Mouse (Mus musculus) kidney, postnatal 0 days (tissue): ENCODE measurements at regions not wholly inside any gene's neighbourhood (a gene's known extent, or its start where the extent isn't known, plus 50 kb on each side); places are given as distances from the start of the nearest gene placed in this dataset.

ENCODE experiments used
- ATAC-seq: fragments of 200-750 bp; cut with Nextera tagmentation; replicated peaks from 2 replicates; pipeline ENCODE4 v1.8.0; 2017; ENCODE audit warnings: low read depth, moderate number of reproducible peaks, moderate TSS enrichment, moderate library complexity; ENCODE audit not compliant: low FRiP score
- DNase-seq: peaks from one replicate; pipeline ENCODE4 v3.0.0-alpha.2; 2016; ENCODE audit warnings: low spot score
- H3K27ac ChIP-seq: fragments of 300-500 bp; sonication (generic); 2 replicates; pipeline ENCODE4 v1.5.1; 2014; ENCODE audit warnings: mild to moderate bottlenecking
- H3K27me3 ChIP-seq: fragments of 300-500 bp; sonication (generic); 2 replicates; pipeline ENCODE4 v1.6.1; 2014; ENCODE audit warnings: low read length, mixed read lengths; ENCODE audit not compliant: insufficient read depth
- H3K36me3 ChIP-seq: fragments of 300-500 bp; sonication (generic); 2 replicates; pipeline ENCODE4 v1.6.1; 2014; ENCODE audit warnings: low read length, mixed read lengths; ENCODE audit not compliant: insufficient read depth
- H3K4me1 ChIP-seq: fragments of 300-500 bp; sonication (generic); replicated peaks from 2 replicates; pipeline ENCODE4 v1.6.1; 2014; ENCODE audit warnings: antibody characterized with exemption, low read length, mixed read lengths; ENCODE audit not compliant: insufficient read depth
- H3K4me2 ChIP-seq: fragments of 300-500 bp; sonication (generic); 2 replicates; pipeline ENCODE4 v1.6.1; 2014; ENCODE audit warnings: mild to moderate bottlenecking, low read length, moderate library complexity, mixed read lengths
- H3K4me3 ChIP-seq: fragments of 300-500 bp; sonication (generic); replicated peaks from 2 replicates; pipeline ENCODE4 v1.5.1; 2014; ENCODE audit warnings: low read depth, low read length
- H3K9ac ChIP-seq: fragments of 300-500 bp; sonication (generic); 2 replicates; pipeline ENCODE4 v1.6.1; 2014; ENCODE audit warnings: low read depth, low read length
- H3K9me3 ChIP-seq: fragments of 300-500 bp; sonication (generic); replicated peaks from 2 replicates; pipeline ENCODE4 v1.6.1; 2016; ENCODE audit warnings: low read length, inconsistent platforms, mixed read lengths
- CTCF ChIP-seq: IDR thresholded peaks from 2 replicates; pipeline ENCODE4 v1.5.1; 2016; ENCODE audit warnings: antibody characterized with exemption, low read depth, mild to moderate bottlenecking, moderate library complexity
- WGBS: fragments of 180-500 bp; shearing (Covaris S2); extraction: QIAGEN DNeasy Blood & Tissue Kit; methylation state at CpG from one replicate; pipeline ENCODE4 v1.1.7; 2014; 5-methylcytosine and 5-hydroxymethylcytosine counted together

DNA sequence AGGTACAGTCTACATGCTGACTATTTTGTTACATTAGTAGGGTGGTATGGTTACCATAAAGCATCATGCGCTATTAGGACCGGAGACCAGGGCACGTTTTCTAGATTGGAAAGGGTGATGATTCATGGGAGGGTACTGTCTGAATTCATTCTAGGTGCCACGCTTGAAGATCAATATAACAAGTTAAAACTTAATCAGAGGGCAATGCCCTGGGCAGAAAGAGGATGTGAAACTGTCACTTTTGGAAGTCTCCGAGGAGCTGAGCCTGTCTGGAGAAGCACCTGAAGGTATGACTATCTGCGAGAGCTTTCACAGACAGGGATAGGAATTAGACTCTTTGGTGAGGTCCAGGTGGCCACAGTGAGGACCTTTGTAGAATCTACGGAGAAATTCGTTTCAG is 200.2 kb downstream of the Foxo1 start:
- ATAC-seq (no peak), DNase-seq (no peak)
- Histone ChIP-seq H3K4me1 (no peaks in the 10 kb centered on the region), H3K36me3 (no peaks in the 10 kb centered on the region), H3K27ac (no peak overlapping the region), H3K4me2 (no peak overlapping the region), H3K9me3 (no peaks in the 10 kb centered on the region), H3K27me3 (no peaks in the 10 kb centered on the region), H3K4me3 (no peak overlapping the region), H3K9ac (no peak overlapping the region)
- TF ChIP-seq CTCF, result no peak
- 92% methylated on average over 8 of the region's 8 CpGs for WGBS

DNA sequence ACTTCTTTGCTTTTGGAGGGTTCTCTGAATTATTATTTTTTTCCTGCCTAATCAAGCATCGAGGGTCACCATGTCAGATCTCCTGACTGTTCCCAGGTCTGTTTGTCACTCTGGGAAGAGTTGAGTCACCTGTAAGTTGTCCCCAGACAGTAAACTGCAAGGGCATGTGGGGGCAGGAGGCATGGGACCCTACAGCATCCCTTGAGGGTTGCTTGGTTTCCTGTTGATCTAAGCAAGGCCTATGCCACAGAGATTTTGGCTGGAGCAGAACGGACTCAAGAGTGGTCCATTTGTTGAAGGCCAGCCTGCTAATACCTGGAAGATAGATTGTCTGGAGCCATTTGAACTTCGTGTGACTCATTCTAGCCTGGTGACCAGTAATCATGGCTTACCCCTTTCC is 199.7 kb downstream of the Foxo1 start:
- no peaks in the 10 kb centered on the region for H3K27me3 ChIP-seq
- no peak for TF ChIP-seq CTCF
- no peak overlapping the region for H3K4me2 ChIP-seq
- H3K27ac ChIP-seq, result no peak overlapping the region
- 68% methylated on average over 3 of the region's 3 CpGs for WGBS
- ATAC-seq (no peak), DNase-seq (no peak)
- no peak overlapping the region for H3K9ac ChIP-seq
- H3K4me3 ChIP-seq, result no peak overlapping the region
- H3K9me3 ChIP-seq, result no peaks in the 10 kb centered on the region
- H3K36me3 ChIP-seq, result no peaks in the 10 kb centered on the region
- H3K4me1 ChIP-seq, result no peaks in the 10 kb centered on the region

DNA sequence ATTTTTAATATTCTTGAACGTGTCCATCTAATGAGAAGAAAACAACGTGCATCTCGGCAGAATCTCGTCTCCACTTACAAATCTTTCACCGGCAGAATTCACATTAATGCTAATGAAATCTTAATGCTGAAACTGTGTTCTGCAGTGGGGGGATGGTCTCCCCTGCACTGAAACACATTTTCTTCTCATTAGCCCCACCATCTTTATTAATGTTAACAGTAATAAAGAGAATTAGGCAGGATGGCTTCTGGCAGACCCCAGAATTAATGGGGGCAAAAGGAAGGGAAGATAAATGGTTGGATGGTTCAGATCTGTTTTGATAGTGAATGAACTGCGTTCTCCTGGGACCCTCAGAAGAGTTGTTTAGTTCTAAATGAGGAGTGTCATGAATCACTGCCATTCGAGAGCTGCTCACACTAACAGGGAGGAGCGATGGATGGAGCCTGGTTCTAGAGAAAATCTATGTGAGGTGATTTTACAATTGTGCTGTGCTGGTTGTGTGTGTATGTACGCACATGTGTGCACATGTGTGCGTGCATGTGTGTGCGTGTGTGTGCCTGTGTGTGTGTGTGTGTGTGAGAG is 198.9 kb downstream of the Foxo1 start:
- peak; percentile 17 for DNase-seq
- H3K4me1 ChIP-seq, result no peaks in the 10 kb centered on the region

DNA sequence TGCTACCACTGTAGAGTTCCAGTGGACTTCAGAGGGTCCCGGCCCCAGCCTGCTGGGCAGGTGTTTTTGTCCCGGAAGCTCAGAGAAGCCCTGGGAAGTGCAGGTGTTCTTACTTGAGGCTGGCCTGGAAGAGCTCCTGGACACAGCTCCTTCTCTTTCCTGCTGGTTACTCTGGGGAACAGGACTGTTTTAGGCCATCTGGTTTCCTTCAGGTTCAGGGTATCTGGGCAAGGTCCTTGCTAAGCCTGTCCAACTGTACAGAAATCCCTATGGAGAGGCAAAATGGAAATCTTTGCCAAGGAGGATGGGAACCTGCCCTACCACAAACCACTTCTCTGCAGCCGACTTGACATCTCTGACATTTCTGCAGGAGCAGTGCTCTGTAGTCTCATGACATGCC is 198.4 kb downstream of the Foxo1 start:
- TF ChIP-seq CTCF, result no peak
- no peak overlapping the region for H3K4me3 ChIP-seq
- H3K4me1 ChIP-seq, result no peaks in the 10 kb centered on the region
- no peak overlapping the region for H3K9ac ChIP-seq
- ATAC-seq (no peak), DNase-seq (no peak)
- no peaks in the 10 kb centered on the region for H3K36me3 ChIP-seq
- H3K9me3 ChIP-seq, result no peaks in the 10 kb centered on the region
- no peaks in the 10 kb centered on the region for H3K27me3 ChIP-seq
- 63% methylated on average over 3 of the region's 3 CpGs for WGBS
- H3K27ac ChIP-seq, result no peak overlapping the region
- no peak overlapping the region for H3K4me2 ChIP-seq

More for the DNA sequence above, 198.9 kb downstream of the Foxo1 start:
- H3K9ac ChIP-seq, result no peak overlapping the region
- no peak for ATAC-seq
- no peak overlapping the region for H3K4me2 ChIP-seq
- no peak overlapping the region for H3K27ac ChIP-seq
- no peak overlapping the region for H3K4me3 ChIP-seq
- no peaks in the 10 kb centered on the region for H3K9me3 ChIP-seq
- no peak for TF ChIP-seq CTCF
- H3K27me3 ChIP-seq, result no peaks in the 10 kb centered on the region
- WGBS, result 49% methylated on average over 11 of the region's 11 CpGs
- H3K36me3 ChIP-seq, result no peaks in the 10 kb centered on the region

DNA sequence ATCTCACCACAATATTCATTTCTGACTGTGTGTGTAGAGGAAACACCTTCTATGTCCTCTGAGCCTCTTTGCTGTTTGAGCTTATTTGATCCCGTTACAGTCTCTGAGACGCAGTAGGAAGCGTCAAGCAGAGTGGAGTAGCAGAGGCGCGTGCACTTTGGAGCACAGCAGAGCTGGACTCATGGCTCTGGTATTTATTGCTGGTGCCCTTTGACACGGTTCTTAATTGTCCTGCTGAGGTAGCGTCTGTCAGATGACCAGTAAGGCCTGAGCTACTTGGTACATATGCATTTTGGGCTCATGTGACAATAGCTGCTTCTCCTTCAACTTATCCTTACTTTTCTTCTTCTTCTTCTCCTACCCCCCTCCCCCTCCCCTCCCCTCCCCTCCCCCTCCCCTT is 195.8 kb downstream of the Foxo1 start:
- DNase-seq (peak; percentile 48), ATAC-seq (no peak)
- H3K36me3 ChIP-seq, result no peaks in the 10 kb centered on the region
- H3K4me3 ChIP-seq, result no peak overlapping the region
- TF ChIP-seq CTCF, result no peak
- H3K27ac ChIP-seq, result no peak overlapping the region
- no peaks in the 10 kb centered on the region for H3K27me3 ChIP-seq
- no peaks in the 10 kb centered on the region for H3K4me1 ChIP-seq
- no peaks in the 10 kb centered on the region for H3K9me3 ChIP-seq
- 27% methylated on average over 7 of the region's 7 CpGs for WGBS
- no peak overlapping the region for H3K9ac ChIP-seq
- H3K4me2 ChIP-seq, result no peak overlapping the region

DNA sequence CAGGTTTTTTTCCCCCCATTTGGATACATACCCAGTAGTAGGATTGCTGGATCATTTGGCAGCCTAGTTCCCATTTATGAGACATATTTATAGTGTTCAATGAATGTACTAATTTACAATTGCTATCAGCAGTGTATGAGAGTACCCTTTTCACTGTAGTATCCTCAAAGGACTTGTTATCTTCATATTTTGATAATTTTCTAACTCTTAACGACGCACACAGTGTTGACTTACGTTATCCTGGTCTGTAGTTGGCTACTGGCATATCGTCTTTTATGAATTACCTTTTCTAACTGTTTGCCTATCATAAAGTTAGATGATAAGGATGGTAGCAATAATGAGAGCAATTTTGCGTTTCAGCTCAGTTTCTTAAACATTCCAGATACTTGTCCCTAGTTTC is 186.8 kb downstream of the Foxo1 start:
- Histone ChIP-seq H3K27me3 (no peaks in the 10 kb centered on the region), H3K9ac (no peak overlapping the region), H3K9me3 (no peaks in the 10 kb centered on the region), H3K4me2 (no peak overlapping the region), H3K4me1 (no peaks in the 10 kb centered on the region), H3K36me3 (no peaks in the 10 kb centered on the region), H3K4me3 (no peak overlapping the region), H3K27ac (no peak overlapping the region)
- DNase-seq, result no peak
- WGBS, result 91% methylated on average over 5 of the region's 5 CpGs
- TF ChIP-seq CTCF, result no peak
- ATAC-seq, result no peak

DNA sequence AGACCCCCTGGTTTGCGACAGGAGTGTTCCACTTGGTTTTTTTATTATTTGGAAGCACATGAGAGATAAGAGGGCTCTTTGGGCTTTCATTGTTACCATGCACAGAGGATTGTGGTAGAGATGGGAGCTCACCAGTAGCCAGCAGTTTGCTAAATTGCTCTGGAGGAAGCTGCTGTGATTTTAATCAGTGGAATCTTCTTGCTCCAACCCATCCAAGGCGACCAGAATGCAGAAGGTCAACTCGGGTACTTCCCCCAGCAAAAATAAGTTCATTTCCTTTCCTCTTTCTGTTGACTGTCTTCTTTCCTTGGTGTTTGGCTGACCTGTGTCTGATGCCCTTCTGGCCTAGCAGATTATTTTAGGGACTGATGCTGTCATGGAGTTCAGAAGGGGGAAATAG is 184.9 kb downstream of the Foxo1 start:
- H3K36me3 ChIP-seq, result no peaks in the 10 kb centered on the region
- H3K9ac ChIP-seq, result no peak overlapping the region
- H3K27me3 ChIP-seq, result no peaks in the 10 kb centered on the region
- no peak overlapping the region for H3K27ac ChIP-seq
- no peak for TF ChIP-seq CTCF
- no peak overlapping the region for H3K4me3 ChIP-seq
- ATAC-seq (no peak), DNase-seq (no peak)
- H3K4me2 ChIP-seq, result no peak overlapping the region
- WGBS, result 66% methylated on average over 3 of the region's 3 CpGs
- no peaks in the 10 kb centered on the region for H3K4me1 ChIP-seq
- no peaks in the 10 kb centered on the region for H3K9me3 ChIP-seq
